Mouse (Mus musculus) limb, embryonic 12.5 days (tissue): ENCODE measurements around the gene Dynlt1b. TPM values are rescaled to one million over a fixed set of nuclear protein-coding genes. Genes with fewer than 3 reads are reported as not detected.
A peak's percentile ranks its signal among the peaks of the same experiment; 100 is the strongest.
"Not testable (repeated sequence)": the region's sequence is repeated elsewhere in the genome, so short reads cannot be mapped to it uniquely, and the experiment has no call there.

Source experiments
- ATAC-seq: fragments of 200-750 bp; cut with Nextera tagmentation; 2 replicates; pipeline ENCODE4 v1.8.0; 2017; ENCODE audit warnings: low read depth, moderate TSS enrichment; ENCODE audit not compliant: insufficient number of reproducible peaks, insufficient read depth, low FRiP score, low TSS enrichment
- H3K27ac ChIP-seq: fragments of 300-500 bp; sonication (generic); 2 replicates; pipeline ENCODE4 v1.5.1; 2016; ENCODE audit warnings: mild to moderate bottlenecking, moderate library complexity
- H3K27me3 ChIP-seq: fragments of 300-500 bp; sonication (generic); 2 replicates; pipeline ENCODE4 v1.6.1; 2016; ENCODE audit warnings: mild to moderate bottlenecking, moderate library complexity
- H3K36me3 ChIP-seq: fragments of 300-500 bp; sonication (generic); 2 replicates; pipeline ENCODE4 v1.6.1; 2016; ENCODE audit warnings: mild to moderate bottlenecking, moderate library complexity
- H3K4me1 ChIP-seq: fragments of 300-500 bp; sonication (generic); replicated peaks from 2 replicates; pipeline ENCODE4 v1.6.1; 2016
- H3K4me2 ChIP-seq: fragments of 300-500 bp; sonication (generic); 2 replicates; pipeline ENCODE4 v1.6.1; 2016; ENCODE audit warnings: mild to moderate bottlenecking, moderate library complexity
- H3K4me3 ChIP-seq: fragments of 300-500 bp; sonication (generic); replicated peaks from 2 replicates; pipeline ENCODE4 v1.5.1; 2016; ENCODE audit warnings: mild to moderate bottlenecking
- H3K9ac ChIP-seq: fragments of 300-500 bp; sonication (generic); replicated peaks from 2 replicates; pipeline ENCODE4 v1.6.1; 2016; ENCODE audit warnings: mild to moderate bottlenecking, moderate library complexity
- H3K9me3 ChIP-seq: fragments of 300-500 bp; sonication (generic); 2 replicates; pipeline ENCODE4 v1.6.1; 2016; ENCODE audit warnings: mild to moderate bottlenecking, moderate library complexity
- WGBS: fragments of 180-500 bp; shearing (Covaris S2); methylation state at CpG from one replicate; pipeline ENCODE4 v1.1.7; 2016; 5-methylcytosine and 5-hydroxymethylcytosine counted together
- polyA plus RNA-seq: library from polyadenylated mRNA; unstranded; fragments of >200 nt; fragmentation: Nextera tagmentation; extraction: Ambion mirVana; gene quantifications from 2 replicates; pipeline ENCODE4 v1.2.1, GENCODE M21; 2016

The Dynlt1b gene
- polyA plus RNA-seq, 1 experiment from 2014 or later = 528 TPM

GRCm38 (mm10) chr17:6470031-6470430 is 40.1 kb downstream of the Dynlt1b start:
- ATAC-seq, H3K4me3 ChIP-seq, H3K9me3 ChIP-seq, H3K9ac ChIP-seq, H3K4me2 ChIP-seq, H3K27ac ChIP-seq, H3K27me3 ChIP-seq: not testable (repeated sequence)
- H3K36me3 ChIP-seq = peaks cover 16% of the 10 kb centered on the region; the same call in 1 of the 2 replicates
- H3K4me1 ChIP-seq = peaks cover 13% of the 10 kb centered on the region
- 93% methylated on average over 2 of the region's 3 CpGs for WGBS

- not testable (repeated sequence) for H3K27me3 ChIP-seq, H3K27ac ChIP-seq, H3K4me3 ChIP-seq, H3K9me3 ChIP-seq, H3K4me2 ChIP-seq, H3K9ac ChIP-seq, ATAC-seq
- H3K36me3 ChIP-seq = peaks cover 14% of the 10 kb centered on the region; the same call in 1 of the 2 replicates
- H3K4me1 ChIP-seq = peaks cover 19% of the 10 kb centered on the region
- WGBS = 97% methylated on average over 5 of the region's 7 CpGs
Observed at GRCm38 (mm10) chr17:6470671-6471070, 40.8 kb downstream of the Dynlt1b start.

GRCm38 (mm10) chr17:6475270-6475669 is 45.4 kb downstream of the Dynlt1b start:
- not testable (repeated sequence) for H3K27ac ChIP-seq, H3K36me3 ChIP-seq, ATAC-seq, H3K27me3 ChIP-seq, H3K4me1 ChIP-seq, H3K9ac ChIP-seq, H3K9me3 ChIP-seq
- Histone ChIP-seq H3K4me3 (peak overlapping the region; percentile 0; the same call in 1 of the 2 replicates), H3K4me2 (peak overlapping the region; percentile 69)
- 91% methylated on average over 6 of the region's 6 CpGs for WGBS

GRCm38 (mm10) chr17:6475913-6476312 is 46.0 kb downstream of the Dynlt1b start:
- H3K36me3 ChIP-seq, H3K9me3 ChIP-seq, H3K9ac ChIP-seq, H3K4me1 ChIP-seq, ATAC-seq, H3K27ac ChIP-seq, H3K27me3 ChIP-seq: not testable (repeated sequence)
- 44% methylated on average over 7 of the region's 7 CpGs for WGBS
- H3K4me3 ChIP-seq = peak overlapping the region; percentile 72
- H3K4me2 ChIP-seq = peak overlapping the region; percentile 69

GRCm38 (mm10) chr17:6476495-6476947 is 46.6 kb downstream of the Dynlt1b start:
- ATAC-seq = peak; percentile 67
- peak overlapping the region; percentile 88 for H3K27ac ChIP-seq
- H3K9me3 ChIP-seq, H3K27me3 ChIP-seq, H3K4me1 ChIP-seq, H3K36me3 ChIP-seq: not testable (repeated sequence)
- WGBS = under 1% methylated on average over 45 of the region's 45 CpGs
- H3K9ac ChIP-seq = peak overlapping the region; percentile 93
- peak overlapping the region; percentile 69 for H3K4me2 ChIP-seq
- H3K4me3 ChIP-seq = peak overlapping the region; percentile 72

- H3K27me3 ChIP-seq, H3K9me3 ChIP-seq, H3K36me3 ChIP-seq, H3K4me1 ChIP-seq: not testable (repeated sequence)
- 1% methylated on average over 42 of the region's 42 CpGs for WGBS
- Histone ChIP-seq H3K4me2 (peak overlapping the region; percentile 69), H3K9ac (peak overlapping the region; percentile 93), H3K4me3 (peak overlapping the region; percentile 72), H3K27ac (peak overlapping the region; percentile 88)
- ATAC-seq = peak; percentile 61
Observed at GRCm38 (mm10) chr17:6477026-6477425, 47.1 kb downstream of the Dynlt1b start.

GRCm38 (mm10) chr17:6480855-6481589 is 51.1 kb downstream of the Dynlt1b start:
- H3K27me3 ChIP-seq, H3K36me3 ChIP-seq, H3K4me2 ChIP-seq, ATAC-seq, H3K9me3 ChIP-seq, H3K27ac ChIP-seq, H3K9ac ChIP-seq, H3K4me3 ChIP-seq, H3K4me1 ChIP-seq: not testable (repeated sequence)
- WGBS = 77% methylated on average over 5 of the region's 7 CpGs

GRCm38 (mm10) chr17:6481590-6481963 is 51.7 kb downstream of the Dynlt1b start:
- ATAC-seq, H3K9ac ChIP-seq, H3K4me1 ChIP-seq, H3K4me3 ChIP-seq, H3K27ac ChIP-seq, H3K9me3 ChIP-seq, H3K36me3 ChIP-seq, H3K27me3 ChIP-seq, H3K4me2 ChIP-seq: not testable (repeated sequence)
- WGBS = 84% methylated on average over 12 of the region's 12 CpGs

- not testable (repeated sequence) for ATAC-seq, H3K27ac ChIP-seq, H3K36me3 ChIP-seq, H3K4me1 ChIP-seq, H3K9ac ChIP-seq, H3K9me3 ChIP-seq, H3K27me3 ChIP-seq, H3K4me2 ChIP-seq, H3K4me3 ChIP-seq
- 83% methylated on average over 8 of the region's 8 CpGs for WGBS
Observed at GRCm38 (mm10) chr17:6482248-6482647, 52.3 kb downstream of the Dynlt1b start.

Other genes with a start within 250 kb of the Dynlt1b start
- gene Tmem181a, start 173.3 kb upstream of the Dynlt1b start, polyA plus RNA-seq = 27.8 and 28.8 TPM in 2 replicates
- gene Dynlt1a, start 112.6 kb upstream of the Dynlt1b start, polyA plus RNA-seq = 22.1 and 24.3 TPM in 2 replicates
- 56.5 and 62.0 TPM in 2 replicates for gene Dynlt1c, start 171.6 kb downstream of the Dynlt1b start, polyA plus RNA-seq
- 312 and 326 TPM in 2 replicates for gene Dynlt1f, start 225.8 kb downstream of the Dynlt1b start, polyA plus RNA-seq
- not detected in 2 replicates for gene Sytl3, start 229.0 kb downstream of the Dynlt1b start, polyA plus RNA-seq